Mouse (Mus musculus): ENCODE measurements at regions not wholly inside any gene's neighbourhood (a gene's known extent, or its start where the extent isn't known, plus 50 kb on each side); places are given as distances from the start of the nearest gene placed in this dataset.

GRCm38 (mm10) chr13:80611937-80612336 lies 271.2 kb upstream of the Arrdc3 start:
- DNase-seq: no peak

GRCm38 (mm10) chr13:80613167-80613883 lies 269.9 kb upstream of the Arrdc3 start:
- DNase-seq: no peak

GRCm38 (mm10) chr13:80613884-80614247 lies 269.3 kb upstream of the Arrdc3 start:
- no peak for DNase-seq

- DNase-seq: no peak
Observed at GRCm38 (mm10) chr13:80614971-80615370, 268.2 kb upstream of the Arrdc3 start.

GRCm38 (mm10) chr13:80623005-80623404 lies 260.2 kb upstream of the Arrdc3 start:
- no peak for DNase-seq

GRCm38 (mm10) chr13:80641334-80641733 lies 241.8 kb upstream of the Arrdc3 start:
- DNase-seq: no peak

GRCm38 (mm10) chr13:80647578-80647977 lies 235.6 kb upstream of the Arrdc3 start:
- no peak for DNase-seq

- no peak for DNase-seq
Observed at GRCm38 (mm10) chr13:80652967-80653539, 230.1 kb upstream of the Arrdc3 start.

GRCm38 (mm10) chr13:80666186-80666713 lies 216.9 kb upstream of the Arrdc3 start:
- no peak for DNase-seq

GRCm38 (mm10) chr13:80689871-80690270 lies 193.3 kb upstream of the Arrdc3 start:
- no peak for DNase-seq

- DNase-seq: no peak
Observed at GRCm38 (mm10) chr13:80690654-80691386, 192.4 kb upstream of the Arrdc3 start.

GRCm38 (mm10) chr13:80695549-80696150 lies 187.5 kb upstream of the Arrdc3 start:
- no peak for DNase-seq

GRCm38 (mm10) chr13:80709531-80710306 lies 173.5 kb upstream of the Arrdc3 start:
- DNase-seq: peak; percentile 11

GRCm38 (mm10) chr13:80719313-80719712 lies 163.9 kb upstream of the Arrdc3 start:
- DNase-seq: no peak

- no peak for DNase-seq
Observed at GRCm38 (mm10) chr13:80723215-80724006, 159.8 kb upstream of the Arrdc3 start.

- DNase-seq: no peak
Observed at GRCm38 (mm10) chr13:80729202-80729601, 154.0 kb upstream of the Arrdc3 start.

- DNase-seq: no peak
Observed at GRCm38 (mm10) chr13:80745991-80746390, 137.2 kb upstream of the Arrdc3 start.

- DNase-seq: peak; percentile 17
Observed at GRCm38 (mm10) chr13:80747022-80747421, 136.2 kb upstream of the Arrdc3 start.
